Mouse (Mus musculus) embryo, embryonic 11.5 days (tissue): ENCODE data around the gene Glrp1.

Experiments
- DNase-seq: peaks from one replicate; pipeline ENCODE4 v3.0.0-alpha.2; 2012; ENCODE audit warnings: low read depth, low spot score

The Glrp1 gene

DNA sequence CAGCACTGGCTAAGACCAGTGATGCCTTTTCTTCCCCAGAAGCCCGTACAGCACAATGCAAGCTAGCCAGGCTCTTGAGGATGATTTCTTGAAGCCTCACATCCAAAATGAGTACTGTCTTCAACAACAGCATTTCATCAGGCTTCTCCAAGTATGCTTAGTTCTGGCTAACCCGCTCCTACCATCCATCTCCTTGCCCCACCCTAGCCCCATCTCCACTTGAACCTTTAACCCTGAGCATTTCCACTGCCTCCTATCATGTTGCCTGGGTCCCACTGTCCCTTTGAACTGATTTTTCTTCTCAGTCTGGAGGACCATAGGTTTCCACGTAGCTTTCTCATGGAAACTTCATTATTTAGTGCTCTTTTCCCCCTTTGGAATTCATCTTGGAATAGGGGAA is 17.5 kb downstream of the Glrp1 start:
- no peak for DNase-seq

DNA sequence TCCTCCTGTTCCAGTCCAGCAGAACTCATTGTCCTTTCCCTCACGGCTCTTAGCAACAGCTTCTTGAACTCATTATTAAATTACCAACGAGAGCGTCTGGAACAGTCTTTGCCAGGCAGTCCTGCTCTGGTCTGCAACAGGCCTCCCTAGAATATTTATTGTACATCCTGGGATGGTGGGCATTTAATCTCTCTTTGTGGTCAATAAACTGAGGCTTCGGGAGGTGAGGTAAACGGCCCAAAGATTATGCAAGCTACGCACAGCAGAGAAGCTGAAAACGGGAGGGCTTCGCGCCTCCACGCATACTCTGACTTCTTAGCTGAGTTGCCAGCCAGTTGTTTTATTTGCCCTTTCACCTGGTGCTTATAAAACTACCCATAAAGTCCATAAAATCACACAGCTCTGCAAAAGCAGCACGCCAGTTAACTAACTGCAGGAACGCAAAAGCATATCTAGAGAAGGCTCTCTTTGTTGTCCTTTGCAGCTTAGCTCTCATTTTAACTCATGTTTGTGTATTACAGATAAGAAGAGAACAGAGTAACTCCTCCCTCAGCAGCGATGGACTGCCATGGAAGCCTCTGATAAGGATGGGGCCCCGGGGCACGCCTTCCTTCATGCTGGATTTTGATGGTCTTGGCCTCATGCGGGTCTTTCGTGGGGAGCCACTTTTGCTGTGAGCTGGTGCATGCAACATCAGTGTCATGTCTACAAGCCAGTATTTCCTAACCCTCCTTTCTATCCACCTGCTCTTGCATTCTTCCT is 18.1 kb downstream of the Glrp1 start:
- no peak for DNase-seq

DNA sequence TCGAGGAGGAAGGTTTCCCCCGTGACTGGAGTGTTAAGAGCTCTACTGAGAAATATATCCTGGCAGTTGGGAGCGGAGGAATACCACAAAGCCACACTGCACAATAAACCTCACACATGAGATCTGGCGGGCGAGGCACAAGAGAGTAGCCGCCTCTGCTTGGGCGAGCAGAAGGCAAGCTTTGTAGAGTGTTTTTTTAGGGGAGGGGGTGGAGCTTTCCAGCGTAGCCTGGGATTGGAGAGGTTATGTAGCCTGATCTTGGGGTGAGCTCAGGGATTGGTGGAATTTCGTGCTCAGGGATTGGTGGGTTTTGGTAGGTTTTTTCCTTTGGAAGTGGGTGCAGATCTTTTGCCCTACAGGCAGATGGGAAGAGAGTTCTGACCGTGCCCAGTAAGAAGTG is 19.7 kb downstream of the Glrp1 start:
- no peak for DNase-seq

DNA sequence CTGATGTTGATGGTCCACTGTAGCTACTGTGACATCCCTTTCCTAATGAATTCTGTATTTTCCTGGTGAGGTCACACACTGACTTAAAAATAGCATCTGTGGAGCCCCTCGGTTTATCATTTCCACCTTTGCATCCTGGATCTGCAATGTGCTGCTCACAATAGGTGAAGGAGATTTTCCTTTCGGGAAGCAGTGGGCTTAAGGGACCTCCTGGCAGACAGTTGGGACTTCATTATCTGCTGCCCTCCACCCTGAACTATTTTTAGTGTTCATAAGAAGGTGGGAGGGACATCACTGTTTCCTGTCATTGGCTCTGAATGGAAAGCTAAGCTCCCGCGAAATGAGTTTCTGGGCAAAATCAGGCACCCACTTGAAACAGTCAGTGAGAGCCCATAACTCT is 20.9 kb downstream of the Glrp1 start:
- DNase-seq = no peak

DNA sequence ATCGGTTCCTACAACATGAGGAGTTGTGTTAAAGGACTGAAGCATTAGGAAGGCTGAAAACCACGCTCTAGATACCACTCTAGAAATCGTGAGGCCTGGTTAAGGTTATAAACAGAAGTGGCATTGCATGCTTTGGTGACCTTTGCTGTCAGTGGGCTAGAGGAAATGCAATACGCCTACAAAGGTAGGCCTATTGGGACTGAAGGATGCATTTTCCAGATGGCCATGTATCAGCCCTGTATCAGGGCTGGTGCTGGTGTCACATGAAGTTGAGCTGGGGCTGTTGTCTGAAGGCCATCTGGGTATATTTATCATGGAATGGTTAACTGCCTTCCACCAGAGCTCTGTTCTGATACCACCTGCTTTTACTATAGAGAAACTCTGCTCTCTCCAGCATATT is 23.5 kb downstream of the Glrp1 start:
- no peak for DNase-seq

DNA sequence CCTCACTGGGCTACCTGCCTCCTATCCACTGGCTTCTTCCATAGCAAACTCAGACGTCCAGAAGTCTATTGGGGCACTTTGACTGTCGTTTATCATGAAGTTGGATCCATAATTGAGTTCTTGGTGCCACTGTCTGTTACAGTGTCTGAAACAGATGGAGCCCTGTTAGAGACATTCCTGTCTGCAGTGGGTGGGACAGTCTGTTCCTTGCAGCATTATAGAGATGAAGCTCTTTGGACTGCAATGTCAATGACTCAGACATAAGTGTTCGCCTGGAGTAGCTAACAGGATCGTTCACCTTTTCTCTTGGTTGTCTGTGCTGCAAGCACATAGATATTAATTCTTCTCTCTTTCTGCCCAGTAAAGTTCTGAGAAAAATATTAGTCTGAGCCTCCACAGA is 25.8 kb downstream of the Glrp1 start:
- no peak for DNase-seq

DNA sequence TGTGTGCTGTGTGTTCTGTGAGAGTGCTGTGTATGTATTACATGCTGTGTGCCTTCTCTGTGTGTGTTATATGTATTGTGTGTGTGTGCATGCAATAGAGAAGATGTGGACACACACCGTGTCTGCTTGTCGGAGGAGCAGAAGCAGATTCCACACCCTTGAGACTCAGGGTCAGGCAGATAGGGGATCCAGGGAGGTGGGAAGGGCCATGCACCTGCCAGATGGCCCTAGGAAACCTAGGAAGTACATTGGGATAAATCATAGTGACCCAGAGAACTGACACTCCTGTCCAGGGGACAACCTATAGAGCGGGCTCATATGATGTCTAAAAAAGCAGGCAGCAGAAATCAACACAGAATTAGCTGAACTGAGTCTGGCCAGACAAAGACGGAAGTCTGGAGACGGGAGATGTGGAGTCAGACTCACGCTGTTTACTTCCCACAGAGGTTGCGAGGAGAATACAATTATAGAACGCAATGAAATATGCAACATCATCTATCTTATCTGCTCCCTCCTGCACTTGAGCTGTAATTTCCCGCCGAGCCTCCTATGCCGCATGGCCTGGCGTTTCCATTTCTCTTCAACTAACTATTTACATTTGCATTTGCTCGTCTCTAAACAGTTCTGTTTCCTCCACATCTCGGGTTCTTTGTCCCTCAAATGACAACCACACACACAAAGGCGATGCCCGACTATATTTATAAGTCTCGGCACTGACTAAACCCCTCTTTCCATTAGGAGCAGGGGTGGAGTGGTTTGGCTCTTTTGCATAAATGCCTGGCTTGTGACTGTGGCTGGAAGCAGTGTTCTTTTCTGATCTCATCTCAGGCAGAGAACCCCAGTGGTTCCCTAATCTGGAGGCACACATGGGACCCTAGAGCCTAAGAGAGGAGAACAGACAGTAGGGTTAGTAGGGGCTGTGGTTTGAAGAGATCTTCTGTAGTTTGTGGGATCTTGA is 27.4 kb downstream of the Glrp1 start:
- DNase-seq = no peak

DNA sequence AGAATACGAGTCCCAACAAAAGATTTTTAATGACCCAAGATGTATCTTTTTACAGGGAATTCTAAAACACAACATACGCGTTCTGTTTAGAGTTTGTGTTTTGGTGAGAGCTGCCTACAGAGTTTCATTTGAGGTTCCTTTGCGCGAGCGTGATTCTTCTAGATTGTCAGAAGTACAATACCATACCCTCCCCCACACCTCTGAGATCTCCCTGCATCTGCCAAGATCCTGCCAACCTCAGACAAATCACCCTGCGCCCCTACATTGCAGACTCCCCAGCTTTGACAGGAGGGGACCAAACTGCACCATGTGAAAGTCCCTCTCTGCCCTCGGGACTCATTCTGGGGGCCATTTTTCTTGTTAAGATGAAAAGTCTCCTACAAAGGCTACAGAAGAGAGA is 29.3 kb downstream of the Glrp1 start:
- DNase-seq = no peak

DNA sequence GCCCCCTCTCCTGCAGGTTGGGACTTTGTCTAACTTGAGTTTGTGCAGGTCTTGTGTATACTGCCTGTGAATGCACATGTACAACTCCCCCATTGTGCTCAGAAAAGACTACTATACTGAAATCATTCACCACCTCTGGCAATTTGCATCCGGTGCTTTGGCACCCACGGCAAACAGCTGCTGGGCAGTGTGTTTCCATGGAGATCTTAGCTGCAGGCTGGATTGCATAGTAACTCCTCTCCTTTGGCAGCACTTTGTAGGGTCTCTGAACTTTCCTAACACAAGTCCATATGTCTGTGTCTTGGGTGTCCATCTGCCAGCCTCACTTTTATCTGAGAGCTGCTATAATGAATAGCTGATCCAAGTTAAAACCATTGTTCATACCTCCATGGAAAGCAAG is 31.7 kb downstream of the Glrp1 start:
- no peak for DNase-seq

DNA sequence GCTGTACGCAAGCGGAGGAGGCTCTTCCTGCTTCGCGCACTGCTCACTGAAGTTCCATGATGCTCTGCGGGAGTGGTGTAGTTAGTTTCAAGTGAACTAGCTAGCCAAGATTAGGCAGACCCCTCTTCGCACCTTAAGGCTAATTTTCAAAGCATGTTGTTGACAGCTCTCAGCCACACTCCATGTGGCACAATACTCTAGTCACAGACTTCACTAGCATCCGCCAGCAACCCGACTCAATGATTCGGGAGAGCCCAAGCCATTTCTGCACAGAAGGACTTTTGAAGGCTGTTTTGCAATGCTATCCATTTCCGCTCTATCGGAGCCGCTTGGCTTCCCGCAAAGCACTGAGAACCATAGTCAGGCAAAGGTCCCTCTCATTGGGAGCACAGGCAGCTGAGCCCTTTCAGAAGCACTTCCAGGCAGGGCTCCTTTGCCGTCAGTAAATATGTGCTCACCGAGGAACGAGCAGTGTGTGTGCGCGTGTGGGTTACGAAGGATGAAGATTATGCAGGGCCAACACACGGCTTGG is 33.2 kb downstream of the Glrp1 start:
- no peak for DNase-seq

DNA sequence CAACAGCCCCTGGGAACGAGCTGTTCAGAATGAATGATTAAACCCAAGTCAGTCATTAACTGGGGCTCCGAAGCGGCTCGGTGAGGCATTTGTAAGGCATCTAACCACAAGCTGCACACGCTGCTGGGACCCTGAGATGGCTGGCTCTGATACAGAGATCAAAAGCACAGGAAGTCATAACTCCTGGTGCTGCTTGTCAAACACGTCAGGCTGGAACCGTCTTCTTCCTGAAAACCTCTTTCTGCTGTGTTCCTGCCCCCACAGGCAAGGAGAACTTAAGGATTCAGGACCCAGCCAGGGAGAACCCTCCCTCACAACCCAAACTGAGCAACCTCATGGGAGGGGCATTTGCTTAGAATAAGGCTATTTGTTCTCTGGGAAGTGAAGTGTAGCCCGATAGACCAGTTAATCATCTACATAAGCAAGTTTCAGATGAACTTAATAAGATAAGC is 34.3 kb downstream of the Glrp1 start:
- DNase-seq = peak; percentile 38

DNA sequence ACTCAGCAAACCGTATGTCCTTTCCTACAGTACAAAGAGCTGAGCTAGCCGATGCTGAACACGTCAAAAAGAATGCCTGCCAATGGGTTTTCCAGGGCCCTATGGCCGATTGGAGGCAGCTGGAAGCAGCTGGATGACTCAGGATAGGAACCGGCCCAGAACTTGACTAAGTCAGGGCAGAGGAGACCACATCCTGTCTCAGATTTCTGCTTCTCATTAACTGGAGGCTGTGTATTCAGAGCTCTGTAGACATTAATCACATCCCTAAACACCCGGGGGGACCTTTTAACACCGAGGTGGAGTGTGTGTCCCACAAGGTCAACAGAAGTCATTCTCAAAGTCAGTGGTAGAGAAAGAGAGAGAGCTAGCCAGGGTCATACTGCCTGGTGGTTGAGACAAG is 35.3 kb downstream of the Glrp1 start:
- no peak for DNase-seq

DNA sequence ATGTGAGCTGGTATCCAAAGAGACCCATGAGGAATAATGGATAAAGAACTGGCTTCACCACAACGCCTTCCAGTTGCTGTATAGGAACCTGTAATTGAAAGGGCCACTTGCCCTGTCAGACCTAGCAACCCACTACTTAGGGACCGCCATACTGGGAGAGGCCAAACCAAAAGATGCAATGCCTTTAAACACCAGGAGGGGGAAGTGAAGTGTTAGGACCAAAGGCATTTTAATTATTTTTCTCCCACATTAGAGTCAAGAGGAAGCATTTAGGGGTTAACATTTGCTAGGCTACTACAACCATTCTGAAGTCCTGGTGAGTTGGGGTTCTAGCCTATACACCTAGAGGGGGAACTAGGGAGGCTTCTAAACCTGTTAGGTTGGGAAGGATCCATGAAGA is 36.0 kb downstream of the Glrp1 start:
- DNase-seq = no peak

DNA sequence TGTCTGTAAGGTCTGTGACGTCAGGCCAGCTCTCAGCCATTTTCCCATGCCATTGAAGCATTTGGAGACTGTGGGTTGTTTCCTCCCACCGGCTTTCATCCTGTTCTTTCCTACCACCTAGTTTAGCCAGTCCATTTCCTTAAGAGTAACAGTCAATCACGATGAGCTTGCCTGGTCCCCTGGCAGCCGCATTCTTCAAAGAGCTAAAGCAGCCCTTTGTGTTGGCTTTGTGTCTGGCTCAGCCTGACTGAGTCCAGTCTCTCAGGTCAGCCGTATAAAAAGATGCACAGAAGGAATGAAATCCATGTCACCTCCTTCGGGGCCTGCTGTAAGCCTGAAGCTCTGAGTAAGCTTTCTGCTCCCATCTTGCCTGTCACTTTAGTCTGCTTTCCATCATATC is 37.6 kb downstream of the Glrp1 start:
- DNase-seq = no peak

DNA sequence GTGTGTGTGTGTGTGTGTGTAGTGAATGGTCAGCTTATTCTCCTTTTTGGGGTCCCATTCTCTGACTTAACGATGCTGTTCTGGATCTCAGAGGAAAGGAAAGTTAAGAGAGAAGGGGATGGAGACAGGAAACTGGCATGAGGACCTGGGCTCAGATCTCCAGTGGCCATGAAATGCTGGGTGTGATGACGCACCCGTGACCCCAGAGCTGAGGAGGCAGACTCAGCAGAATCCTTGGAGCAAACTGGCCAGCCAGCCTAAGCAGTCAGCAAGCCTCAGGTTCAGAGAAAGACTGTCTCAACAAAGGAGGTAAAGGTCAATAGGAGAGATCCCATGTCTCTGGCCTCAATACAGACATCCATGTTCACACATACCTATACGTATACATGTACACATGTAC is 40.1 kb downstream of the Glrp1 start:
- DNase-seq = no peak

DNA sequence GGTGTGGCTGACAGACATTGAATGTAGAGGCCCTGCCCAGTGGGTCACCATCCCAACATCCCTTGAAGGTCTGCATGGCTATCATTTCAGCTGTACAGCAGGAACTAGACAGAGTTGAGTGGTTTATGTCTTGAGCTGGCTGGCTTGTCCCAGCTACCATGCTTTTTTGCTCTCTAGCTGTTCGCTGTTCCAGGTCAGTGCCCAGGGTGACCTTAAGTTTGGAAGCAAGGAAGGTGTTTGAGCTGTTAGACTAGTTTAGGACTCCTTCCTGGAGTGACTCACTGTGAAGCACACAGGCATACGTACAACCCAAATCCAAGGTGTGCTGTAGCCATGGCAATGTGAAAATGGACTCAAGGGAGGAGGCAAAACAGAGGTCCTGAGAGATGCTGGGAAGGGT is 41.5 kb downstream of the Glrp1 start:
- DNase-seq = no peak

DNA sequence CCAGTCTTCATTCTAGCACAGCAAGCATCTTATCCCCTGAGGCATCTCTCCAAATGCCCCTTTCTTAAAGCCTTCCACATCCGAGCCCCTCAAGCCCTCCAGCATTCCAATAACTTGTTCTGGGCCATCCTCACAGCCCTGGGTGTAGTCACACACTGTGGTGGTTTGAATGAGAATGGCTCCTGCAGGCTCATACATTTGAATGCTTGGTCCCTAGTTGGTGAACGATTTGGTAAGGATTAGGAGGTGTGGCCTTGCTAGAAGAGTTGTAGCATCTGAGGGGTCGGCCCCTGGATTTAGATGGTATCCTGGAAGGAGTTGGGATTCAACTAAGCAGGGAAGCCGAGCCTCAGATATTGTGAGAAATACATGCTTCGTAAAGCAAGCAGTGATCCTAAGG is 42.0 kb downstream of the Glrp1 start:
- DNase-seq = no peak

DNA sequence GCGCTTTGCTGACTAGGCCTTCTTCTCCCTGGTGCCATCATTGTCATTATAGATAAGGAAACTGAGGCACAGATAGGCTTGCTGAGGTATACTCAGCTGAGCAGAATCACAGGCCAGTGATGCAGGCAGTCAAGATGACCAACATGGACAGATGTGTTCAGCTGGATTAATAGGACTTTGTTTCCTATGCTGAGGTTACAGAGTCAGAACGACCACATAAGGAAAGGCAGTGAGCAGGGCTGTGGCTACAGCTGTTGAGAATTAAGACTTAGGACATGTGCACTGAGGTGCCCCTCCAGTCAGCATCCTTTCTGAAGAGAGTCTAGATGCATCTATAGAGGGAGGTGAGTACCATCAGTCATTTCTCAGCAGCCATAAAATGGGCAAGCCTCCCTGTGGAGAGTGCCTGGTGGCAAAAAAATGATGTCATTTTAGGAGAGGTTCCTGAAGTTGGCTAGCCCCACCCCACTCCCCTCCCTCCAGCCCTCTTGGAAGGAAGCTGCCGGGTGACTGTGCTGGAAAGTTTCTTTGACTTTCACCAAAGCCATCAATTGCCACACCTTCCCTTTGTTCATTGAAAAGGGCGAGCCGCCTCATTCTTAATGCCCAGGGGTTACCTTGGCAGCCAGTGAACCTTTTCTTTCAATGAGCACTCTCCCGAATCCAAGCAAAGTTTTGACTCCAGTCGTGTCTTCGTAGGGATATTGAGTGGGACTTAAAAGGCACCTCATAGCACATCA is 43.4 kb downstream of the Glrp1 start:
- DNase-seq = no peak

DNA sequence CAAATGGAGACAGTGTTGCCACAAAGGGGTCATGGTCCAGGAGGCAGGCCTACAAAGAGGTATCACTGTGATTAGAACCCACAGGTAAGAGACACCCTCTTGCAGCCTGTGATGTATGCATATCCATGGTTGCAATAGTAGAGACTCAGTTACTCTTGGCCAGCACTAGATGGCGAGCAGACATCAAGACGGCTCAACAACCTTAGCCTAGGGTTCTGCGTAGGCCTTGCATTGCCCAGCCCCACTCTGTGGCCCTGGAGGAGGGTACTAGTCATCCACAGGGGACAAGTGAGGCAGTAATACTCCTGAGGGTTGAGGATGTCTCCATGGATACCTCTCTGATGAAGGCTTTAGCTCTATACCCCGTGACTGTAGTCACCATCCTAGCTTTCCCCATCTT is 44.1 kb downstream of the Glrp1 start:
- DNase-seq = no peak

DNA sequence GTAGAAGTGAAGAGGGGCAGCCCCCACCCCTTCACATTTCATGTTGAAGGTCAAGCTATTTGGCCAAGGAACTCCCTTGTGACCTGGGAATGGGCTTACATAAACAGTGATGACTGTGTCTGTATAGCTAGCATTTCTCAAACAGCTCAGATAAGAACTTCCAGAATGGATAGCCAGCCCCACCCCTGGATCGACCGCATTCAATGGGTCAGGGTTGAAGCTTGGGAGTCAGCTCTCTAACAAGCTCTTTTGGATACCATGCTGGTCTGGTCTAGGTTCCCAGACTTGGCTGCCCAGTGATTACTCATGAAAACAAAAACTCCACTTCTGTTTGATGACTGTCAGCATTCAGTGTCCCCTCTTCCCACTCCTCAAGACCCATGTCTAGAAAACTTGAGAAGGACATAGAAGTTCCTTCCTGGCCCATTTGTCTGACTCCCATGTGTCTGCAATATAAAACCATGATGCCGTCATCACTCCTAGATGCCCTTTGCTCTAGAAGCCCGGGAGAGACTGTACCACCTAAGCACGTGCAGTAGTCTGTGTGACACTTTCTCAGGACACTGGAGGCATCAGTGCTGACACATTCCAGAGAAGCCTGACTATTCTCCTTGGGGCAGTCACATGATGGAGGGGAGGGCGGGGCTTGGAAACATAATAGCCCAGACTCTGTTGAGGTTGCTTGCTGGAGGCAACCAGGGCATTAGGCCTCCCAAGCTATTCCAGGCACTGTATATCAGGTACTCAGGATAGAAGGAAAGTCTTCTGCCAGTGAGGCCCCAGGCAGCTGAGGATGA is 45.6 kb downstream of the Glrp1 start:
- DNase-seq = no peak

DNA sequence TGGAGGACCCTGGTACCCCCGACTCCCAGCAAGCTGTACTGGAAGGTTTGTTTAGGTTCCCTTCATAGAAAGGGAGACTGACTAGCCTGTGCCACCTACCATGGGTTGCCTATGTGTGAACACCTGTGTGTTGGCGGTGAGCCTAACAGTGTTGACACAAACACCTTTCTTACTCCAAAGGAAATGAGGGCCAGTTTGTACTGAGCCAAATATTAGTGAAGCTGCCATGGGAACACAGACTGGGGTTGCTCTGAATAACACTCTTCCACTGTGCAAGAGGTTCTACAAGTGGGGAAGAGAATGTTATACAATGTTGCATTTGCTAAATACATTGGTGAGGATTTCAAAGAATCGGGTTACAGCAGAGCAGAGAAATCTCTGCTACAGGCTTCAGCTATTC is 46.6 kb downstream of the Glrp1 start:
- no peak for DNase-seq
